Mouse (Mus musculus) small intestine, adult 2 months (tissue): ENCODE results near the gene Oaz2. TPM values are rescaled to one million over a fixed set of nuclear protein-coding genes. Genes with fewer than 3 reads are reported as not detected.
"Not testable (repeated sequence)": the region's sequence is repeated elsewhere in the genome, so short reads cannot be mapped to it uniquely, and the experiment has no call there.

Experiments
- H3K27ac ChIP-seq: fragments of 200-500 bp; 2 replicates; pipeline ENCODE4 v1.5.1; 2012; ENCODE audit warnings: low read depth, low read length, control low read depth, inconsistent platforms; ENCODE audit not compliant: insufficient read depth
- H3K27me3 ChIP-seq: fragments of 200-500 bp; 2 replicates; pipeline ENCODE4 v1.6.1; 2012; ENCODE audit warnings: mild to moderate bottlenecking, moderate library complexity, low read length, inconsistent platforms; ENCODE audit not compliant: control insufficient read depth, insufficient read depth
- H3K36me3 ChIP-seq: fragments of 200-500 bp; 2 replicates; pipeline ENCODE4 v1.6.1; 2012; ENCODE audit warnings: mild to moderate bottlenecking, low read length, control low read depth, inconsistent platforms; ENCODE audit not compliant: control insufficient read depth, insufficient read depth
- H3K4me1 ChIP-seq: fragments of 200-500 bp; 2 replicates; pipeline ENCODE4 v1.6.1; 2012; ENCODE audit warnings: low read length, inconsistent platforms, mixed read lengths; ENCODE audit not compliant: control insufficient read depth, insufficient read depth, insufficient read length
- H3K4me3 ChIP-seq: fragments of 200-500 bp; 2 replicates; pipeline ENCODE4 v1.5.1; 2012; ENCODE audit warnings: low read depth, mild to moderate bottlenecking, control low read depth, inconsistent platforms, low read length, moderate library complexity
- CTCF ChIP-seq: fragments of 200-500 bp; IDR thresholded peaks from 2 replicates; pipeline ENCODE4 v1.5.1; 2012; ENCODE audit warnings: low read depth, mild to moderate bottlenecking, control low read depth, inconsistent platforms, low read length, moderate library complexity, mixed read lengths; ENCODE audit not compliant: insufficient replicate concordance, insufficient read length; ENCODE audit errors: extremely low read depth
- POLR2A ChIP-seq: fragments of 200-500 bp; IDR thresholded peaks from 2 replicates; pipeline ENCODE4 v1.6.1; 2012; ENCODE audit warnings: low read depth, mild to moderate bottlenecking, control low read depth, inconsistent platforms, low read length, moderate library complexity
- WGBS: fragments of 180-500 bp; shearing (Covaris S2); methylation state at CpG from one replicate; pipeline ENCODE4 v1.1.7; 2018; 5-methylcytosine and 5-hydroxymethylcytosine counted together
- polyA plus RNA-seq: library from polyadenylated mRNA; depleted of rRNA; stranded (reverse); fragments of >200 nt; gene quantifications from 2 replicates; pipeline ENCODE4 v1.2.3, GENCODE M21; 2012

Oaz2 gene
- polyA plus RNA-seq, 1 experiment: 39.7 TPM

GRCm38 (mm10) chr9:65649997-65650396 is 17.8 kb upstream of the Oaz2 start:
- TF ChIP-seq CTCF (no peak), POLR2A (no peak)
- no peak overlapping the region for H3K27ac ChIP-seq
- no peak overlapping the region for H3K4me3 ChIP-seq
- no peaks in the 10 kb centered on the region for H3K36me3 ChIP-seq
- no peaks in the 10 kb centered on the region for H3K4me1 ChIP-seq
- no peaks in the 10 kb centered on the region for H3K27me3 ChIP-seq
- WGBS: 28% methylated on average over 1 of the region's 1 CpGs

DNA sequence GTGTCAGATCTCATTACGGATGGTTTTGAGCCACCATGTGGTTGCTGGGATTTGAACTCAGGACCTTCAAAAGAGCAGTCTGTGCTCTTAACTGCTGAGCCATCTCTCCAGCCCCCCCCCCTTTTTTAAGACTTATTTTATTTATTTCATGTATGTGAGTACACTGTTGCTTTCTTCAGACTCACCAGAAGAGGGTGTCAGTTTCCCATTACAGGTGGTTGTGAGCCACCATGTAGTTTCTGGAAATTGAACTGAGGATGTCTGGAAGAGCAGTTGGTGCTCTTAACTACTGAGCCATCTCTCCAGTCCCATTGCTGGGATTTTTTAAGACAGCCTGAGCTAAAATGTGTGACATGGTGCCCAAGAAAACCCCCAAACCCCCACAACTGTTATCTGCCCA is 15.8 kb upstream of the Oaz2 start:
- H3K27me3 ChIP-seq, H3K27ac ChIP-seq, H3K4me1 ChIP-seq, H3K4me3 ChIP-seq, H3K36me3 ChIP-seq: not testable (repeated sequence)
- 100% methylated on average over 1 of the region's 1 CpGs for WGBS

GRCm38 (mm10) chr9:65653741-65654140 is 14.1 kb upstream of the Oaz2 start:
- 92% methylated on average over 4 of the region's 4 CpGs for WGBS

GRCm38 (mm10) chr9:65654700-65655237 is 13.0 kb upstream of the Oaz2 start:
- TF ChIP-seq POLR2A (no peak), CTCF (no peak)
- no peak overlapping the region for H3K4me3 ChIP-seq
- no peaks in the 10 kb centered on the region for H3K36me3 ChIP-seq
- H3K27me3 ChIP-seq: no peaks in the 10 kb centered on the region
- 50% methylated on average over 3 of the region's 3 CpGs for WGBS
- H3K4me1 ChIP-seq: no peaks in the 10 kb centered on the region
- no peak overlapping the region for H3K27ac ChIP-seq

More at GRCm38 (mm10) chr9:65653741-65654140, 14.1 kb upstream of the Oaz2 start:
- H3K4me3 ChIP-seq: no peak overlapping the region
- no peaks in the 10 kb centered on the region for H3K27me3 ChIP-seq
- H3K27ac ChIP-seq: no peak overlapping the region
- H3K36me3 ChIP-seq: no peaks in the 10 kb centered on the region
- no peaks in the 10 kb centered on the region for H3K4me1 ChIP-seq
- TF ChIP-seq POLR2A (no peak), CTCF (no peak)

DNA sequence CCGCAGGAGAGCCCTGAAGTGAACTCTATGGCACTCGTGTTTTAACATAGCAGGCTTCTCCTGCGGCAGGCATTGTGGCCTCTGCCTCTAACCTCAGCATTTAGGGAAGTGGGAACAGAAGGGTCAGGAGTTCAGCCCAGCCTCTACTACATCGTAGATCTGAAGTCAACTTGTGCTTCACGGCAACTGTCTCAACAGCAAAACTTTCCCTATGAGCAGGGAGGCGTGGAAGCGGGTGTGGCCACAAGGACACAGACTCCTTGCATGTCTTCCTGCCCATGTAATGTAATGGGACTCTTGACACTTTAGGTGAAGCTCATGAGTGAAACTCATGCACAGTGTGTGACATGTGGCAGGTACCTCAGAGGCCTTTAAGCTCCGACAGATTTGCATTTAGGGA is 12.3 kb upstream of the Oaz2 start:
- Histone ChIP-seq H3K4me1 (no peaks in the 10 kb centered on the region), H3K27me3 (no peaks in the 10 kb centered on the region), H3K4me3 (no peak overlapping the region), H3K36me3 (no peaks in the 10 kb centered on the region), H3K27ac (no peak overlapping the region)
- TF ChIP-seq CTCF: no peak
- no peak for TF ChIP-seq POLR2A
- 49% methylated on average over 8 of the region's 8 CpGs for WGBS

DNA sequence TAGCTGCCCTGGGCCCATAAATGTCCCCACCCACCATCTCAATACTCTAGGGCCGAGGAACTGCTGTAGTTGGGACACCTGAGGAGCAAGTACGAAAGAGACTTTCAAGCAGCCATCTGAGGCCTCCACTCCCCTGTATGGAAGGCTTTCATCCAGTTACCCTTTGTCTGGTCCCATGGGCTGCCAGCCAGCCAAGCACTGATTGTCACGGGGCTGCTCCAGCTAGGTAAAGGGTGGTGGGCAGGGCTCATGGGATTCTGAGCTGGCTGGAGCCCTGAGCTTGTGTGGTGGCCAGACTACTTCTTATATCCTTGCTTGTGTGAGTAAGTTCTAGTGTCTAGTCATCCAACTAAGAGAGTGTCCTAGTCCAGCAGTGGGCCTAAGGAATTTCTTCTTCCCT is 10.6 kb upstream of the Oaz2 start:
- H3K36me3 ChIP-seq: no peaks in the 10 kb centered on the region
- no peak for TF ChIP-seq POLR2A
- TF ChIP-seq CTCF: no peak
- H3K27ac ChIP-seq: no peak overlapping the region
- H3K4me1 ChIP-seq: no peaks in the 10 kb centered on the region
- WGBS: 82% methylated on average over 3 of the region's 3 CpGs
- H3K4me3 ChIP-seq: no peak overlapping the region
- no peaks in the 10 kb centered on the region for H3K27me3 ChIP-seq

DNA sequence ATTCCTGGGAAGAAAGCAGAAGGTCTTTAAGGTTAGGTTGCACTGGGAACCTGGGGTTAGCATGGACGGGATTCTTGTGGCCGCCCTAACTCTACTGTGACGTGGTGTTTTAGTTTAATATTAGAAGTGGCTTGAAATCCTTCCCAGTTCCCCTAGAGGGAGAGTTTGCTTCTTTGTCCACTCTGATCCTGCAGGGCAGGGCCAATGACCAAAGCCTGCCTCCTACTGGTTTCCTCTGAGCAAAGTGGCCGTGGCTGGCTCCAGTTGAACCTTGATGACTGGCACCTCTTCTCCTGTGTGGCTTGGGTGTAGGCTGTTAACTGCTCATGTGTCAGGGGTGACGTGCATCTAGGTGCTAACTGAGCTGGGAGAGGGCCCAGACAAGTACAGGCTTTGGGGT is 6.8 kb upstream of the Oaz2 start:
- TF ChIP-seq CTCF: peak; percentile 29; the same call in 1 of the 2 replicates
- no peak for TF ChIP-seq POLR2A
- no peak overlapping the region for H3K27ac ChIP-seq
- no peaks in the 10 kb centered on the region for H3K36me3 ChIP-seq
- no peak overlapping the region for H3K4me3 ChIP-seq
- no peaks in the 10 kb centered on the region for H3K27me3 ChIP-seq
- no peaks in the 10 kb centered on the region for H3K4me1 ChIP-seq
- WGBS: 65% methylated on average over 5 of the region's 5 CpGs

DNA sequence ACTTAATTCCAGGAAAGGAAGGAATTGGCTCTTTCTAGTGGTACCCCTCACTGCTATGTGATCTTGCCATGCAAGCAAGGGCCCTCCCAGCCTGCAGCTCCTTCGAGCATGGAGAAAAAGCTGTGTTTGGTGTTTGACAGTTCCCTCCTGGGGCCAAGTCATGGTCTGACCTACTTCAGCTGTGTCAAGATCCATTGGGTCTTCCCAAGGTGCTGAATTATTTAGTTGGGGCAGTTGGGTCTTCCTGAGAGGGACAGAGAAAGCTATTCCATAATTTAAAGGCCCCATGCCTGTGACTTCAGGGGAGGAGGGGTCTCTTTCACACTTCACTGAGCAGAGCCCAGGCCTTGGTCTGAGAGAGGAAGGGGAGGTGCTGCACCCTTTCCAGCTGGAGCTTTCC is 6.3 kb upstream of the Oaz2 start:
- no peak overlapping the region for H3K27ac ChIP-seq
- TF ChIP-seq POLR2A: no peak
- TF ChIP-seq CTCF: no peak
- no peak overlapping the region for H3K4me3 ChIP-seq
- H3K36me3 ChIP-seq: no peaks in the 10 kb centered on the region
- H3K27me3 ChIP-seq: no peaks in the 10 kb centered on the region
- H3K4me1 ChIP-seq: no peaks in the 10 kb centered on the region
- 75% methylated on average over 1 of the region's 1 CpGs for WGBS
